Mouse (Mus musculus) liver, postnatal 0 days (tissue): ENCODE results near the gene Dact2.

Experiments
- CTCF ChIP-seq: sonication (generic); IDR thresholded peaks from 2 replicates; pipeline ENCODE4 v1.5.1; 2016; ENCODE audit warnings: antibody characterized with exemption, low read depth
- EP300 ChIP-seq: IDR thresholded peaks from 2 replicates; pipeline ENCODE4 v1.6.1; 2016; ENCODE audit warnings: antibody characterized with exemption, low read depth, mild to moderate bottlenecking

- TF ChIP-seq CTCF (no peak), EP300 (no peak)
Observed at GRCm38 (mm10) chr17:14234774-14235389, 30.8 kb upstream of the Dact2 start.
